Mouse (Mus musculus) liver, embryonic 16.5 days (tissue): ENCODE measurements at regions not wholly inside any gene's neighbourhood (a gene's known extent, or its start where the extent isn't known, plus 50 kb on each side); places are given as distances from the start of the nearest gene placed in this dataset.

Experiments used
- ATAC-seq: fragments of 200-750 bp; cut with Nextera tagmentation; 2 replicates; pipeline ENCODE4 v1.8.0; 2017; ENCODE audit warnings: low read depth, mild to moderate bottlenecking, moderate number of reproducible peaks, moderate library complexity
- H3K27ac ChIP-seq: fragments of 300-500 bp; sonication (generic); 2 replicates; pipeline ENCODE4 v1.5.1; 2014; ENCODE audit warnings: mild to moderate bottlenecking, low read length
- H3K27me3 ChIP-seq: fragments of 300-500 bp; sonication (generic); 2 replicates; pipeline ENCODE4 v1.6.1; 2014; ENCODE audit warnings: low read depth, low read length, mixed read lengths; ENCODE audit not compliant: control insufficient read depth, insufficient read depth
- H3K36me3 ChIP-seq: fragments of 300-500 bp; sonication (generic); 2 replicates; pipeline ENCODE4 v1.6.1; 2014; ENCODE audit warnings: mild to moderate bottlenecking; ENCODE audit not compliant: control insufficient read depth, insufficient read depth
- H3K4me1 ChIP-seq: fragments of 300-500 bp; sonication (generic); 2 replicates; pipeline ENCODE4 v1.6.1; 2014; ENCODE audit warnings: low read depth, low read length, mixed read lengths; ENCODE audit not compliant: control insufficient read depth
- H3K4me2 ChIP-seq: fragments of 300-500 bp; sonication (generic); 2 replicates; pipeline ENCODE4 v1.6.1; 2014; ENCODE audit warnings: low read depth, low read length, mixed read lengths
- H3K4me3 ChIP-seq: fragments of 300-500 bp; sonication (generic); 2 replicates; pipeline ENCODE4 v1.5.1; 2014; ENCODE audit warnings: low read depth, mild to moderate bottlenecking, low read length
- H3K9ac ChIP-seq: fragments of 300-500 bp; sonication (generic); 2 replicates; pipeline ENCODE4 v1.6.1; 2014; ENCODE audit warnings: low read depth, low read length
- H3K9me3 ChIP-seq: fragments of 300-500 bp; sonication (generic); replicated peaks from 2 replicates; pipeline ENCODE4 v1.6.1; 2016; ENCODE audit warnings: low read length; ENCODE audit not compliant: control insufficient read depth
- whole genome bisulfite sequencing: fragments of 180-500 bp; shearing (Covaris S2); extraction: QIAGEN DNeasy Blood & Tissue Kit; methylation state at CpG from one replicate; pipeline ENCODE4 v1.1.7; 2014; ENCODE audit not compliant: insufficient replicate concordance; 5-methylcytosine and 5-hydroxymethylcytosine counted together

- no peak for ATAC-seq
- Histone ChIP-seq H3K36me3 (no peaks in the 10 kb centered on the region), H3K27me3 (no peaks in the 10 kb centered on the region), H3K4me3 (no peak overlapping the region), H3K9ac (no peak overlapping the region), H3K4me1 (no peaks in the 10 kb centered on the region), H3K27ac (no peak overlapping the region), H3K9me3 (no peaks in the 10 kb centered on the region), H3K4me2 (no peak overlapping the region)
- WGBS = 46% methylated on average over 4 of the region's 4 CpGs
These were observed 82.0 kb upstream of the Rgma start for GRCm38 (mm10) chr7:73293337-73293736.

GRCm38 (mm10) chr7:73294399-73294798, 80.9 kb upstream of the Rgma start:
- Histone ChIP-seq H3K4me1 (no peaks in the 10 kb centered on the region), H3K4me3 (no peak overlapping the region), H3K27ac (no peak overlapping the region), H3K36me3 (no peaks in the 10 kb centered on the region), H3K4me2 (no peak overlapping the region), H3K27me3 (no peaks in the 10 kb centered on the region), H3K9me3 (no peaks in the 10 kb centered on the region), H3K9ac (no peak overlapping the region)
- ATAC-seq = no peak
- WGBS = 57% methylated on average over 6 of the region's 6 CpGs

DNA sequence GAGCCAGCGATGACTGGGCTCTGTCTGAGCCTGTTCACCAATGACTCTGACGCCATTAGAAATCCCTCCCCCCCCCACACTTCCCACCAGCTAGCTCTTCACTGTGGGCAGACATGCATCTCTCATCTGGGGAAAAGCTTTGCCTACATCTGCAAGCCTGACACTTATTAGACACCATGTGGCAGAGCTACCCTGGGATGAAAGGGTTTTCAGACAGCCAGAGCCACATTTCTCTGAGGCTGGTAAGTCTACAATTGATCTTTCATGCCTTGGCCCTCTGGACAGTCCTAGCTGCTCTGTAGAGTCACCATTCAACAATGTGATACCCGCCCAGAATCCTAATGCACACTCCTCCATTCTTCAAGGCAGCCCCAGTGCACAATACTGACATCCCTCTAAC, 72.8 kb upstream of the Rgma start:
- no peaks in the 10 kb centered on the region for H3K9me3 ChIP-seq
- H3K36me3 ChIP-seq = no peaks in the 10 kb centered on the region
- no peak overlapping the region for H3K4me3 ChIP-seq
- no peak for ATAC-seq
- no peaks in the 10 kb centered on the region for H3K27me3 ChIP-seq
- WGBS = 45% methylated on average over 3 of the region's 3 CpGs
- H3K4me1 ChIP-seq = no peaks in the 10 kb centered on the region
- H3K4me2 ChIP-seq = no peak overlapping the region
- H3K27ac ChIP-seq = no peak overlapping the region
- no peak overlapping the region for H3K9ac ChIP-seq

- no peaks in the 10 kb centered on the region for H3K36me3 ChIP-seq
- H3K4me1 ChIP-seq = no peaks in the 10 kb centered on the region
- no peaks in the 10 kb centered on the region for H3K27me3 ChIP-seq
- ATAC-seq = no peak
- H3K9ac ChIP-seq = no peak overlapping the region
- no peaks in the 10 kb centered on the region for H3K9me3 ChIP-seq
- no peak overlapping the region for H3K27ac ChIP-seq
- no peak overlapping the region for H3K4me2 ChIP-seq
- 56% methylated on average over 9 of the region's 9 CpGs for WGBS
- no peak overlapping the region for H3K4me3 ChIP-seq
These were observed 71.5 kb upstream of the Rgma start for GRCm38 (mm10) chr7:73303818-73304217.

- WGBS = 21% methylated on average over 9 of the region's 9 CpGs
- no peaks in the 10 kb centered on the region for H3K9me3 ChIP-seq
- H3K36me3 ChIP-seq = no peaks in the 10 kb centered on the region
- no peak overlapping the region for H3K4me2 ChIP-seq
- no peak overlapping the region for H3K27ac ChIP-seq
- H3K4me1 ChIP-seq = no peaks in the 10 kb centered on the region
- H3K27me3 ChIP-seq = no peaks in the 10 kb centered on the region
- H3K4me3 ChIP-seq = no peak overlapping the region
- ATAC-seq = no peak
- H3K9ac ChIP-seq = no peak overlapping the region
These were observed 70.5 kb upstream of the Rgma start for GRCm38 (mm10) chr7:73304799-73305198.

- Histone ChIP-seq H3K4me3 (no peak overlapping the region), H3K36me3 (no peaks in the 10 kb centered on the region), H3K27me3 (no peaks in the 10 kb centered on the region), H3K27ac (no peak overlapping the region), H3K4me2 (no peak overlapping the region), H3K4me1 (no peaks in the 10 kb centered on the region), H3K9me3 (no peaks in the 10 kb centered on the region), H3K9ac (no peak overlapping the region)
- WGBS = 26% methylated on average over 14 of the region's 14 CpGs
- no peak for ATAC-seq
These were observed 69.9 kb upstream of the Rgma start for GRCm38 (mm10) chr7:73305286-73305975.

DNA sequence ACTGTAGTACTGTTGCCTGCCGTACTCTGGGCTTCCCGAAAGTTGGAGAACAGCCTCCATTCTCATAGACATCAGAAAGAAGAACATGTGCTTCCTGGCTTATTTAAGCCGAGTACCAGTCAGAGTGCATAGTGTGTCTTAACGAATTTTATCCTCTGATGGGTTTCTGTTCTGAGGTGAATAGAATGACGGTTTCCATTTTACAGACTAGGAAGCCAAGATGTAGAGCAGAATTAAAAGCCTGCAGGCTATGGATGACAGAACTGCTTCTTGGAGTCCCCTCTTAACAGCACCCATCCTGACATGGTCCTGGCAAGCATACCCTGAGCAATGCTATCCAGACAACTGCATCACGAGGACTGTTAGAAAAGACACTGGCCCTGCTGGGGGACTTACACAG, 69.0 kb upstream of the Rgma start:
- WGBS = 50% methylated on average over 6 of the region's 6 CpGs
- no peak overlapping the region for H3K4me3 ChIP-seq
- ATAC-seq = no peak
- no peaks in the 10 kb centered on the region for H3K27me3 ChIP-seq
- no peak overlapping the region for H3K4me2 ChIP-seq
- H3K9ac ChIP-seq = no peak overlapping the region
- H3K36me3 ChIP-seq = no peaks in the 10 kb centered on the region
- no peaks in the 10 kb centered on the region for H3K4me1 ChIP-seq
- H3K9me3 ChIP-seq = no peaks in the 10 kb centered on the region
- no peak overlapping the region for H3K27ac ChIP-seq

DNA sequence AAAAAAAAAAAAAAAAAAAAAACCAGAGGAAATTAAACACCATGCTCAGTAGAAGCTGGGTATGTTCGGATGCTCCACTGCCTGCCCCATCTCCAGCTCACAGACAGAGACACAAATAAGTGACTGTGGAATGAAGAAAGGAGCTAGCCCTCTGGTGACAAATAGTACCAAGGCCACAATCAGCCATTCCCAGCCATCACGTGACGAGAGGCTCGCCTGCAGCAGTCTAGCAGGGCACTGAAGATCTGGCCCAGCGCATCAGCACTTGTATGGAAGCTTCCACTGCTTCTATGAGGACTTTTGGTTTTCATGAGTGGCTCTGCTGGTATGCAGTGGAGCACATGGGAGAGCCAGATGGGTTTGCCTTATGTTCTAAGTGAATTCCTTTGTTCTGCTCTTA, 68.6 kb upstream of the Rgma start:
- no peaks in the 10 kb centered on the region for H3K9me3 ChIP-seq
- no peak overlapping the region for H3K4me2 ChIP-seq
- no peaks in the 10 kb centered on the region for H3K36me3 ChIP-seq
- no peaks in the 10 kb centered on the region for H3K4me1 ChIP-seq
- no peak for ATAC-seq
- no peaks in the 10 kb centered on the region for H3K27me3 ChIP-seq
- H3K27ac ChIP-seq = no peak overlapping the region
- H3K4me3 ChIP-seq = no peak overlapping the region
- no peak overlapping the region for H3K9ac ChIP-seq
- 49% methylated on average over 5 of the region's 5 CpGs for WGBS

- 44% methylated on average over 13 of the region's 13 CpGs for WGBS
These were observed 67.5 kb upstream of the Rgma start for GRCm38 (mm10) chr7:73307586-73308490.

More at GRCm38 (mm10) chr7:73307586-73308490, 67.5 kb upstream of the Rgma start:
- Histone ChIP-seq H3K9me3 (no peaks in the 10 kb centered on the region), H3K36me3 (no peaks in the 10 kb centered on the region), H3K4me3 (no peak overlapping the region), H3K27me3 (no peaks in the 10 kb centered on the region), H3K9ac (no peak overlapping the region), H3K4me1 (no peaks in the 10 kb centered on the region), H3K27ac (no peak overlapping the region), H3K4me2 (no peak overlapping the region)
- no peak for ATAC-seq
